12 mouse cellular contexts compared by ENCODE assay signal in the genomic region with DNA sequence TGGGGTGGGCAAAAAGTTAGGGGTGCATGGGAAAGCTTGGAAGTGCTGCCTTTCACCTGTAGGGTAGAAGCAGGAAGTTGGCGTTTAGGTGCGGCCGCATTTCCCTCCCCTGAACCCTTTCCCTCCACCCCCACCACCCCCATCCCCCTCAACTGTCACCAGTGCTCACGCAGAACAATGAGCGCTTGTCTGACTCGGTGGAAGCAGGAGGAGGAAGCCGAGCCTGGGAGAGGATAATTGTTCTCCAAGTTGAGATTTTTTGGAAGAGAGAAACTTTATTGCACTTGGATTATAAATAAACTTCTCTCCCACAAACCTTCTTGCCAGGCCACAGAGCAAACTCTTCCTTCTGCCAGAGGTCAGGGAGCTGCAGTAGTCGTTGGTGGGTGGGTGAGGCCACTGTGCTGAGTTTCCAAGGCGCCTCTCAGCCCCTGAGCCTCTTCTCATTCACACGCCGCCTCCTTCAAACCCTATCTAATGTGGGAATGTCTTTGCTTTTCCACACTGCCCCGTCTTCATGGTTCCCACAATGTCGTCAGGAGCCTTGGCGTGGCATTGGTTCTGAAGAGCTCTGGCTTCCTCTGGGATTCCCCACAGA.
DNase-seq lines count a peak whose midpoint lies in the region; ATAC-seq and TF ChIP-seq lines count a peak whose summit lies in the region.
"Had no signal": no experiment of that assay in that cellular context is flagged by ENCODE, and none has a peak within 500 bp of the region (broad histone marks: within the 10 kb centered on the region; RNA-seq: fewer than 3 reads in every experiment).

No protein-coding gene starts in this region.

- no peak for TF ChIP-seq CTCF in hindbrain, postnatal 0 days (IDR thresholded peaks at IDR 0.05; ENCODE audit: low read depth)
- no peak for TF ChIP-seq CTCF in intestine, postnatal 0 days (IDR thresholded peaks at IDR 0.05; ENCODE audit: low read depth)

- no peaks in the 10 kb centered on the region for H3K9me3 ChIP-seq in hindbrain, embryonic 10.5 days
- no peaks in the 10 kb centered on the region for H3K9me3 ChIP-seq in hindbrain, postnatal 0 days (ENCODE audit: low read length)
- H3K9me3 ChIP-seq in intestine, postnatal 0 days (ENCODE audit: control insufficient read depth) = no peaks in the 10 kb centered on the region
- H3K9me3 ChIP-seq: G1E; liver, embryonic 12.5 days had no signal

- DNase-seq in embryo, embryonic 11 days = peak; percentile 39
- no peak for DNase-seq in embryo, embryonic 10.5 days (ENCODE audit: low spot score)
- peak; percentile 33 for DNase-seq in hindbrain, embryonic 10.5 days (ENCODE audit: low spot score)
- no peak for DNase-seq in hindbrain, postnatal 0 days (ENCODE audit: low spot score)
- DNase-seq in retina, postnatal 1 day = peak; percentile 78
- no peak for DNase-seq in retina, embryonic 14.5 days (ENCODE audit: low spot score)
- no peak for DNase-seq in gastrocnemius, adult 18-20 months (ENCODE audit: low spot score)
- DNase-seq: gastrocnemius, postnatal 36 days; thymus, adult 18-20 months had no signal

- H3K4me1 ChIP-seq in hindbrain, embryonic 10.5 days (replicated peaks) = peaks cover 44% of the 10 kb centered on the region
- peaks cover 5% of the 10 kb centered on the region; the same call in 1 of the 2 replicates for H3K4me1 ChIP-seq in hindbrain, postnatal 0 days (ENCODE audit: insufficient read depth, low read length)
- peaks cover 6% of the 10 kb centered on the region; the same call in 1 of the 2 replicates for H3K4me1 ChIP-seq in intestine, postnatal 0 days (replicated peaks; ENCODE audit: control insufficient read depth, insufficient read depth, low read length)
- H3K4me1 ChIP-seq: liver, embryonic 12.5 days had no signal

- WGBS in hindbrain, embryonic 10.5 days = 32% methylated on average over 14 of the region's 14 CpGs
- WGBS in hindbrain, postnatal 0 days = 34% methylated on average over 14 of the region's 14 CpGs
- 27% methylated on average over 14 of the region's 14 CpGs for WGBS in intestine, postnatal 0 days

- ATAC-seq in hindbrain, postnatal 0 days = no peak
- ATAC-seq in intestine, postnatal 0 days = 0 out of 2 replicates have a peak, but pooled peaks have one; percentile 47
- ATAC-seq: liver, embryonic 12.5 days had no signal

- peak overlapping the region; percentile 2; the same call in 1 of the 2 replicates for H3K4me3 ChIP-seq in hindbrain, embryonic 10.5 days
- H3K4me3 ChIP-seq in hindbrain, postnatal 0 days (ENCODE audit: low read length) = no peak overlapping the region
- no peak overlapping the region for H3K4me3 ChIP-seq in intestine, postnatal 0 days (ENCODE audit: low read depth, low read length)
- H3K4me3 ChIP-seq: liver, embryonic 12.5 days had no signal

- H3K27ac ChIP-seq in hindbrain, embryonic 10.5 days = peak overlapping the region; percentile 75
- H3K27ac ChIP-seq in hindbrain, postnatal 0 days = no peak overlapping the region
- H3K27ac ChIP-seq in intestine, postnatal 0 days (ENCODE audit: low read depth, low read length) = no peak overlapping the region
- H3K27ac ChIP-seq: liver, embryonic 12.5 days had no signal

- no peak overlapping the region for H3K4me2 ChIP-seq in hindbrain, postnatal 0 days (ENCODE audit: low read depth, low read length)
- H3K4me2 ChIP-seq in intestine, postnatal 0 days (replicated peaks; ENCODE audit: low read depth) = 0 out of 2 replicates have a peak overlapping the region, but pooled peaks have one; percentile 17
- H3K4me2 ChIP-seq: liver, embryonic 12.5 days had no signal

- H3K36me3 ChIP-seq in hindbrain, embryonic 10.5 days = no peaks in the 10 kb centered on the region
- H3K36me3 ChIP-seq in hindbrain, postnatal 0 days (ENCODE audit: insufficient read depth, low read length) = no peaks in the 10 kb centered on the region
- no peaks in the 10 kb centered on the region for H3K36me3 ChIP-seq in intestine, postnatal 0 days (ENCODE audit: control insufficient read depth, insufficient read depth)
- H3K36me3 ChIP-seq: G1E; liver, embryonic 12.5 days had no signal

- H3K27me3 ChIP-seq in hindbrain, embryonic 10.5 days (ENCODE audit: insufficient read depth, poor library complexity, severe bottlenecking) = peaks cover 5% of the 10 kb centered on the region; the same call in 1 of the 2 replicates
- no peaks in the 10 kb centered on the region for H3K27me3 ChIP-seq in hindbrain, postnatal 0 days (ENCODE audit: insufficient read depth, low read length)
- H3K27me3 ChIP-seq in intestine, postnatal 0 days (replicated peaks; ENCODE audit: control insufficient read depth, insufficient read depth, low read length) = no peaks in the 10 kb centered on the region

- no peak overlapping the region for H3K9ac ChIP-seq in hindbrain, postnatal 0 days (replicated peaks; ENCODE audit: low read length)
- H3K9ac ChIP-seq in intestine, postnatal 0 days (ENCODE audit: low read depth, low read length) = no peak overlapping the region
- H3K9ac ChIP-seq: liver, embryonic 12.5 days had no signal

Comparison
In these comparisons a context has a peak if more than half of its experiments do, and no peak if none do; other contexts are left out.
1. DNase-seq: peak in embryo, embryonic 11 days (single experiment), hindbrain, embryonic 10.5 days (single experiment) and retina, postnatal 1 day (single experiment); none in embryo, embryonic 10.5 days (single experiment), hindbrain, postnatal 0 days (single experiment), retina, embryonic 14.5 days (single experiment) and gastrocnemius, adult 18-20 months (single experiment).